Mouse (Mus musculus) gastrocnemius, adult 18-20 months (tissue): ENCODE data around the gene Psg26. TPM values are rescaled to one million over a fixed set of nuclear protein-coding genes. Genes with fewer than 3 reads are reported as not detected.
"Not testable (repeated sequence)": the region's sequence is repeated elsewhere in the genome, so short reads cannot be mapped to it uniquely, and the experiment has no call there.

Experiments
- DNase-seq: peaks from one replicate; pipeline ENCODE4 v3.0.0; 2021; ENCODE audit warnings: low spot score
- long read RNA-seq, 2 experiments: library from polyadenylated mRNA; stranded (forward); transcript quantifications; one replicate each; pipeline ENCODE4 v2.0.0; 2021
- total RNA-seq, 2 experiments: library from RNA; stranded (reverse); gene quantifications; 2 replicates each; pipeline ENCODE4 v1.2.3; 2021

The Psg26 gene
- total RNA-seq = not detected
- long read RNA-seq, experiment 1 = 0 reads
- long read RNA-seq, experiment 2 = 0 reads

DNA sequence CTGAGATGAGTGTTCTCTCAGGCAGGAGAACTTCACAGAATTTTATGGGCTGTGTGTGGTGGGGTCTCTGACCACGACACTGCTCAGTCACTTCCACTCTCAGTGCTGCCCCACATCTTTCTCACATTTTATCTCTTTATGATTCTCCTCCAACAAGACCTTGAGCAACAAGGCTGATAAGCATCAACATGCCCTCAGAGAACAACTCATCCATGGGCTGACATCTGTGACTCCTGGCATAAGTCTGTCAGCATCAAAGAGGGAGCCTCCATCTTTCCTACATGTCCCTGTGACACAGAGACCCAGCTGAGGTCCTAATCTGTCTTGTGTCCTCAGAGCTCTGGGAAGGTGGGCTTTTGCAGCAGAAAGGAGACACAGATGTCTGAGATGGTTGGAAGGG lies at the start of gene Psg26:
Psg26 (minus strand) TSS at position 101 of the 400 bp plus-strand sequence.
- DNase-seq = no peak

DNA sequence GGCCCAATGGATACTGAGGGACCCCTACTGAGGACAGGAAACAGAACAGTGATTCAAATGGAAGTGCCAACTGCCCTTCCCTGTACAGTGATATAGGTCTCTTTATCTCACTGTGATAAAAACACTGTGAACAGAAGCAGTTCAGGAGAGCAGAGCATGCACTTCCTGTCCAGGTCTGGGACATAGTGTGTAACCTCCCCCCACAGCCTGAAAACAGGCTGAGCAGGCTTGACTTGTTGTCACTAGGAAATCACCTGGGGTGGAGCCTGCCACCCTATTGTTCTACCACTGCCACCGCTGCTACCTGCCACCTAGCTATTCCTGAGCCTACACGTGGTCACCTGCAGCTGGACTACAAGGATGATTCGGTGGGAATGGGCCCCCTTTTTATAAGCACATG lies 49.4 kb upstream of the Psg26 start:
- no peak for DNase-seq

DNA sequence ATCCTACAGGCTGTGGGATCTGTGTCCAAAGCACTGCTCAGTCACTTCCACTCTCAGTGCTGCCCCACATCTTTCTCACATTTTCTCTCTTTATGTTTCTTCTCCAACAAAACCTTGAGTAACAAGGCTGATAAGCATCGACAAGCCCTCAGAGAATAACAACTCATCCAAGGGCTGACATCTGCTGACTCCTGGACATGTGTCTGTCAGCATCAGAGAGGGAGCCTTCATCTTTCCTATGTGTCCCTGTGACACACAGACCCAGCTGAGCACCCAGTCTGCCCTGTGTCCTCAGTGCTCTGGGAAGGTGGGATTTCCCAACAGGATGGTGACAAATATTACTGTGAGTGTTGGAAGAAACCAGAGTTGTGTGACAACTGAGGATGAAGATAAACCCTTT lies 48.2 kb upstream of the Psg26 start, which contains the start of gene Psg25:
Psg25 (minus strand) TSS at position 101 of the 400 bp plus-strand sequence.
- DNase-seq = no peak

DNA sequence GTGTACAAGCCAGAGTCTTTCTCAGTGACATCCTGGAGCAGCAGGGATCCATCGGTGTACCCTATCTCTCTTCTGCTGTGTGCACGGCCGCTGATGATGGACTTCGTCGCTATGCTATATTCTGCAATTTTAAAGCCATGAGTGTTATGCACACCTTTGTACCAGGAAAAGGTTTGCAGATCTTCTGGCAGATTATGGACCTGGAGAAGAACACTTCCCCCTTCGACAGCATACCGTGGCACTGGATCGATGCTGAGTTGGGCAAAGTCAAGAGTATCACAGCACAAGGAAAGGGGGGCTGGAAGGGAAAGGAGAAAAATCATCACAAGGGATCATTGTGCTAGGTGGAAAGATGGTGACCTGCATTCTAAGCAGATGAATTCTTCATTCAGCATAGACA lies 40.7 kb upstream of the Psg26 start:
- DNase-seq = no peak

DNA sequence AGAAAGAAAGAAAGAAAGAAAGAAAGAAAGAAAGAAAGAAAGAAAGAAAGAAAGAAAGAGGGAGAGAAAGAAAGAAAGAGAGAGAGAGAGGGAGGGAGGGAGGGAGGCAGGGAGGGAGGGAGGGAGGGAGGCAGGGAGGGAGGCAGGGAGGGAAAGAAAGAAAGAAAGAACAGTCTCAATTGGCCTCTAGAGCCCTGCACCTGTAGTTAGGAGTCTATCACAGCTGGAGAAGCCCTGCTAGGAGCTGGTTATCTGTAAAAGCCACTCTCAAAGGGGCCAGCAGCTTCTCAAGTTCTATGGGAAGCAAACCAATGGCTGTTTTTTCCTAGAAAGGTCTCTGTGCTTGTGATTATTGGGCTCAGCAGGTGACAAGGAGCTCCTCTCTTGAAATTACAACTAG lies 28.9 kb upstream of the Psg26 start:
- DNase-seq = not testable (repeated sequence)

DNA sequence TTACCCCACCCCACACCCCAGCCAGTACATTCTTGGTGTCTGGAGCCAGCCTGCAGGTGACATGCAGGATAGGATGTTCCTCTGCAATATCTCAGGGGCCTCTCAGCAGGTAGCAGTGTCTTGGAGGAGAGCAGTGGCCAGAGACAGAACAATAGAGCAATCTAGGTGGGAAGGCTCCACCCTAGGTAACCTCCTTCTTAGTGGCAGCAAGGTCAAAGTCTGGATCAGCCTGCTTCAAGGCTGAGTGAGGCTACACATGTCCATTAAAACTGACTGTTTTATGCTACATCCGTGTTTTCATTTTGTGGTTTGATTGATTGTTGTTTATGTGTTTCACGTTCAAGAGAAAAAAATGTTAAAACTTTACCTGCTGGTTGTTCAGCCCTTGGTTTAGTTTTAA lies 28.4 kb upstream of the Psg26 start:
- DNase-seq = not testable (repeated sequence)

DNA sequence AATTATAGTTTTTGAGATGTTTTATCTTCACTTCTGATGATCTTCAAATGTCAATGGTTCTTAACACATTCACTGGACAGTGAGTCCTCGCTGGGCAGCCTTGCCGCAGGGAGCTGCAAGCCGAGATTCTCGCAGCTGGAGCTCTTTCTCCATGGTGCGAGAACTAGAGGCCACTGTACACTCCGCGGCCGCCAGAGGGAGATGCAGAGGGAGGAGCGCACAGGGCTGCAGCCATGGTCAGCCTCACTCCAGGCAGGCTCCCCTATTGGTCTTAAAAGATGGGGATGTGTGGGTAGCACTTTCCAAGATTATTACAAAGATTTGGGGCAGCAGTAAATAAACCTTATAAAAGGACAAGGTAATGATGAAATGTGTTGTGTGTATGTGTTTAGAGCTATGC lies 27.5 kb upstream of the Psg26 start:
- DNase-seq = no peak

DNA sequence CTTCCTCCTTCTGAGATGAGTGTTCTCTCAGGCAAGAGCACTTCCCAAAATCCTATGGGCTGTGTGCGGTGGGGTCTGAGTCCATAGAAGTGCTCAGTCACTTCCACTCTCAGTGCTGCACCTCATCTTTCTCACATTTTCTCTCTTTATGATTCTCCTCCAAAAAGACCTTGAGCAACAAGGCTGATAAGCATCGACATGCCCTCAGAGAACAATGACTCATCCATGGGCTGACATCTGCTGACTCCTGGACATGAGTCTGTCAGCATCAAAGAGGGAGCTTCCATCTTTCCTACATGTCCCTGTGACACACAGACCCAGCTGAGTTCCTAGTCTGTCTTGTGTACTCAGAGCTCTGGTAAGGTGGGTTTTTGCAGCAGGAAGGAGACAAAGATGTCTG lies 52.0 kb downstream of the Psg26 start, which contains the start of gene Psg28:
Psg28 (minus strand) TSS at position 101 of the 400 bp plus-strand sequence.
- DNase-seq = not testable (repeated sequence)

Other genes with a start within 250 kb of the Psg26 start
- not detected for gene Mill1, start 238.8 kb downstream of the Psg26 start, total RNA-seq
- gene Psg18, start 129.2 kb downstream of the Psg26 start, total RNA-seq = not detected
- gene Psg28, start 52.1 kb downstream of the Psg26 start, total RNA-seq = not detected
- not detected for gene Psg25, start 48.1 kb upstream of the Psg26 start, total RNA-seq
- gene Psg27, start 83.1 kb upstream of the Psg26 start, total RNA-seq = not detected
- not detected for gene Psg23, start 132.3 kb upstream of the Psg26 start, total RNA-seq
- gene Psg21, start 172.5 kb upstream of the Psg26 start, total RNA-seq = not detected
- gene Psg20, start 202.0 kb upstream of the Psg26 start, total RNA-seq = not detected
- gene Psg22, start 233.9 kb upstream of the Psg26 start, total RNA-seq = not detected